Mouse (Mus musculus): ENCODE results near the gene Vmn1r118. TPM values are rescaled to one million over a fixed set of nuclear protein-coding genes. Genes with fewer than 3 reads are reported as not detected.
"Not testable (repeated sequence)": the region's sequence is repeated elsewhere in the genome, so short reads cannot be mapped to it uniquely, and the experiment has no call there.

Vmn1r118 gene
- polyA plus RNA-seq (2016; fragmentation: Nextera tagmentation; extraction: Ambion mirVana), result not detected in 2 replicates

DNA sequence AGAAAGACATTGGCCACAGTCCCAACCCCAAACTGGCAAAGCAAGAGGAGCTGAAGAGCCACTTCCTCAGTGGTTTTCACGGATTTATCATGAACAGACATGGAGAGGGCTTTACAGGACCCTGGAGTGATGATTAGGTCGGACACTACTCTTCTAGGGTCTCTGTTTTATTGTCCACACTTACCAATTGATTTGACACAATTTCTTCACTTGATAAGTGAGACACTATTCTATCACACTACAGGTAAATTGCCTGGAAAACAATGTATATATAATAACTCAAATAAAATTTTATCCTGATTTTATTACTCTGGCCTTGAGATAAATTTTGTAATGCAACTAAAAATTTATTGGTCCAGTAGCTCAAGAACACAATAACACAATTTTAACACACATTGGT, at the start of gene Vmn1r118:
TSS of gene Vmn1r118 (minus strand) at position 101 of the 400 bp plus-strand sequence.
- not testable (repeated sequence) for H3K27ac ChIP-seq; H3K4me1 ChIP-seq (replicated peaks); H3K4me3 ChIP-seq (replicated peaks); H3K36me3 ChIP-seq; ATAC-seq (ENCODE audit: insufficient number of reproducible peaks, insufficient read depth, low FRiP score, low TSS enrichment, low read depth); H3K27me3 ChIP-seq; H3K9me3 ChIP-seq; H3K4me2 ChIP-seq; H3K9ac ChIP-seq (replicated peaks)
- WGBS, result no CpG with 5 or more reads among the region's 2 CpGs

DNA sequence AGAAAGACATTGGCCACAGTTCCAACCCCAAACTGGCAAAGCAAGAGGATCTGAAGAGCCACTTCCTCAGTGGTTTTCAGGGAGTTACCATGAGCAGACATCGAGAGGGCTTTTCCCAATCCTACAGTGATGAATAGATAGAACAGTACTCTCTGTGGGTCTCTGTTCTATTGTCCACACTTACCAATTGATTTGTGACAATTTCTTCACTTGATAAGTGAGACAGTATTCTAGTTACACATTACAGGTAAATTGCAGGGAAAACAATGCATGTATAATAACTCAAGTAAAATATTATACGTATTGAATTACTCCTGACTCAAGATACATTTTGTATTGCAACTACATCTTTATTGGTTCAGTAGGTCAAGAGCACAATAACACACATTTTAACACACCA, 28.1 kb downstream of the Vmn1r118 start, which contains the start of gene Vmn1r117:
TSS of gene Vmn1r117 (minus strand) at position 101 of the 400 bp plus-strand sequence.
- not testable (repeated sequence) for H3K4me2 ChIP-seq; H3K27ac ChIP-seq; H3K9me3 ChIP-seq; H3K27me3 ChIP-seq; H3K9ac ChIP-seq (replicated peaks); ATAC-seq (ENCODE audit: insufficient number of reproducible peaks, insufficient read depth, low FRiP score, low TSS enrichment, low read depth); H3K4me1 ChIP-seq (replicated peaks); H3K36me3 ChIP-seq; H3K4me3 ChIP-seq (replicated peaks)
- no CpG with 5 or more reads among the region's 2 CpGs for WGBS

DNA sequence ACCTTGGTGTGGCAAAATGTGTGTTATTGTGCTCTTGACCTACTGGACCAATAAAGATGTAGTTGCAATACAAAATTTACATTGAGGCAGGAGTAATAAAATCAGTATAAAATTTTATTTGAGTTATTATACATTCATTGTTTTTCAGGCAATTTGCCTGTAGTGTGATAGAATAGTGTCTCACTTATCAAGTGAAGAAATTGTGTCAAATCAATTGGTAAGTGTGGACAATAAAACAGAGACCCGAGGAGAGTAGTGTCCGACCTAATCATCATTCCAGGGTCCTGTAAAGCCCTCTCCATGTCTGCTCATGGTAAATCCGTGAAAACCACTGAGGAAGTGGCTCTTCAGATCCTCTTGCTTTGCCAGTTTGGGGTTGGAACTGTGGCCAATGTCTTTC, 40.2 kb downstream of the Vmn1r118 start, which contains the start of gene Vmn1r116:
TSS of gene Vmn1r116 (plus strand) at position 301 of the 400 bp plus-strand sequence.
- H3K36me3 ChIP-seq; ATAC-seq (ENCODE audit: insufficient number of reproducible peaks, insufficient read depth, low FRiP score, low TSS enrichment, low read depth); H3K27ac ChIP-seq; H3K9ac ChIP-seq (replicated peaks); H3K4me1 ChIP-seq (replicated peaks); H3K4me3 ChIP-seq (replicated peaks); H3K4me2 ChIP-seq; H3K9me3 ChIP-seq; H3K27me3 ChIP-seq: not testable (repeated sequence)
- WGBS, result 67% methylated on average over 3 of the region's 3 CpGs

Other genes starting within 250 kb of the Vmn1r118 start
- not detected in 2 replicates for gene Vmn1r107, start 243.4 kb downstream of the Vmn1r118 start, polyA plus RNA-seq (2016; fragmentation: Nextera tagmentation; extraction: Ambion mirVana)
- gene Vmn1r111, start 209.1 kb downstream of the Vmn1r118 start, polyA plus RNA-seq (2016; fragmentation: Nextera tagmentation; extraction: Ambion mirVana), result not detected in 2 replicates
- not detected in 2 replicates for gene Gm10668, start 181.7 kb downstream of the Vmn1r118 start, polyA plus RNA-seq (2016; fragmentation: Nextera tagmentation; extraction: Ambion mirVana)
- not detected in 2 replicates for gene Vmn1r112, start 141.2 kb downstream of the Vmn1r118 start, polyA plus RNA-seq (2016; fragmentation: Nextera tagmentation; extraction: Ambion mirVana)
- gene Vmn1r113, start 125.1 kb downstream of the Vmn1r118 start, polyA plus RNA-seq (2016; fragmentation: Nextera tagmentation; extraction: Ambion mirVana), result not detected in 2 replicates
- not detected in 2 replicates for gene Vmn1r114, start 100.2 kb downstream of the Vmn1r118 start, polyA plus RNA-seq (2016; fragmentation: Nextera tagmentation; extraction: Ambion mirVana)
- not detected in 2 replicates for gene Vmn1r115, start 67.4 kb downstream of the Vmn1r118 start, polyA plus RNA-seq (2016; fragmentation: Nextera tagmentation; extraction: Ambion mirVana)
- gene Vmn1r116, start 40.1 kb downstream of the Vmn1r118 start, polyA plus RNA-seq (2016; fragmentation: Nextera tagmentation; extraction: Ambion mirVana), result not detected in 2 replicates
- not detected in 2 replicates for gene Vmn1r117, start 28.2 kb downstream of the Vmn1r118 start, polyA plus RNA-seq (2016; fragmentation: Nextera tagmentation; extraction: Ambion mirVana)
- gene Vmn1r119, start 100.1 kb upstream of the Vmn1r118 start, polyA plus RNA-seq (2016; fragmentation: Nextera tagmentation; extraction: Ambion mirVana), result not detected in 2 replicates
- not detected in 2 replicates for gene Vmn1r120, start 141.4 kb upstream of the Vmn1r118 start, polyA plus RNA-seq (2016; fragmentation: Nextera tagmentation; extraction: Ambion mirVana)
- not detected in 2 replicates for gene Vmn1r121, start 186.2 kb upstream of the Vmn1r118 start, polyA plus RNA-seq (2016; fragmentation: Nextera tagmentation; extraction: Ambion mirVana)
- gene Vmn1r122, start 221.8 kb upstream of the Vmn1r118 start, polyA plus RNA-seq (2016; fragmentation: Nextera tagmentation; extraction: Ambion mirVana), result not detected in 2 replicates
- gene Vmn1r123, start 249.8 kb upstream of the Vmn1r118 start, polyA plus RNA-seq (2016; fragmentation: Nextera tagmentation; extraction: Ambion mirVana), result not detected in 2 replicates